Mouse (Mus musculus) G1E-ER4 (cell line): Measurements from ENCODE around the gene Armh3. TPM values are rescaled to one million over a fixed set of nuclear protein-coding genes. Genes with fewer than 3 reads are reported as not detected.

Source experiments
- GATA1 ChIP-seq: IDR thresholded peaks from one replicate; pipeline ENCODE4 v1.8.0; 2012; ENCODE audit warnings: low read length, inconsistent platforms
- polyA plus RNA-seq: library from polyadenylated mRNA; stranded (reverse); fragments of >175 nt; gene quantifications from 2 replicates; pipeline ENCODE4 v1.2.3, GENCODE M21; 2012

The Armh3 gene
- polyA plus RNA-seq, 1 experiment, result 1.7 TPM

DNA sequence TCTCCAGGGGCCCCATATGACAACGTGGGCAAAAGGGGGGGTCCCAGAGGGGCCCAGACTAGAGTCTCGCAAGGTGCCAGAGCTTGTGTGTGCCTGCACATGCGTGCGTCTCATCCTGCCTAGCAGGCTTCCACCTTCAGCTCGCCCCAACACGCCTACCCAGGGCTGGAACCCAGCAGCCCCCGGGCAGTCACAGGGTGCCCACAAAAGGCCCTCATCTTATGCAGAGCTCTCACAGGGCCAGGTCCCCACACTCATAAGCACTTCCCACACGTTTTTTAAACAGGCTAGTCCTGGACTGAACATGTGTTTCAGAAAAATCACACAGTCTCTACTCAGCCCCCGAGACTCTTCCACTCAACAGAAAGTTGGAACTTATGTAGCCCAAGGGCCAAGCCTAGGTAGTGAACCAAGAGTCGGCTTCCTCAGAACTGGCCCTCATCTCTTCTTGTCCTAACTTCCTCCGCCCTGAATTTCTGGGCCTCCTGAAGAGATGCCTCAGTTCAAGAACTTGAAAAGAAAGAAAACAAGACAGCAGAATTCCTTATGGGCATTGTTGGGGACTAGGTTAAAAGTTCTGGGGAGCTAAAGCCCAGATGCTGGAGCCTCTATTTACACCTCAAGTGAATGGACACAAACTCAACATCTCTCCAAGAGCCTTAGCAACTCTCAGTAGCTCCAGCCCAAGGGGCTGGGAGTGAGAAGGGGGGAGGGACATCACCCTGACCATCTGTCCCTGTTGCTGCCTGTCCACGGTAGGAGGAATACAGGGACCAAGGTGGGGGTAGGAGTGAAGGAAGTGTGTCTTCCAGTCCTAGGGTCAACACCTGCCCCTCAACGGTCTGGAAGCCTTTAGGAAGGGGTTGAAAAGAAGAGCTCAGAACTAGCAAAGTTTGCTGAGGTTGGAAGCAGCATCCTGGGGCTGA is 39.9 kb upstream of the Armh3 start:
- no peak for TF ChIP-seq GATA1

DNA sequence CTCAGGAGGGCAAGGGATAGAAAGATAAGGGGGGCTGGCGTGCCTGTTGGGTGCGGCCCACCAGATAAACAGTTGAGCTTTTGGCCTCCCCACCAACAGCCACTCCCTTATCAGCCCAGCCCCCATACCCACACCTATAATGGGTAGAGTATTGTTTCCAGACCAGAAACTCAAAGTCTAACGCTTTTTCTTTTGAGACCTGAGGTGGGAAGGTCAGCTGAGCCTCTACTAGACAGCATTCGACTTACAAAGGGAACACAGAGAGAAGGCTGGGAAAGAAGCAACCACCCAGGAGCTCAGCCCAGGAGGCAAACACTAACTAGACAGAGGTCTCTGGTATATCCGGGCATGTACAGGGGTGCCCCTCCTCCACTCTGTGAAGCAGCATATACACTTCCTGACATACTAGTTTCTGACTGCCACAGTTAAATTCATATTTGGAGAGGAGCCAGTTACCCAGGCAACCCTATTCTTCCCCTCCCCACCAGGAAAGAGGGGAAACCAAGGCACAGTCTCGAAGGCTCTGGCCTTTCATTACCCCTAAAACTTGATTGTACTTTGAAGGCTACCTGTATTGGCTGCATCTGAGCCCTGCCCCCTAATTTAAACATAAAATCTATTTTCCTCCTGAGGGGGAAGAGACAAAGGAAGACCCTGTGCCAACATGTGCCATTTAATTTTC is 39.1 kb upstream of the Armh3 start:
- TF ChIP-seq GATA1, result peak; percentile 48

DNA sequence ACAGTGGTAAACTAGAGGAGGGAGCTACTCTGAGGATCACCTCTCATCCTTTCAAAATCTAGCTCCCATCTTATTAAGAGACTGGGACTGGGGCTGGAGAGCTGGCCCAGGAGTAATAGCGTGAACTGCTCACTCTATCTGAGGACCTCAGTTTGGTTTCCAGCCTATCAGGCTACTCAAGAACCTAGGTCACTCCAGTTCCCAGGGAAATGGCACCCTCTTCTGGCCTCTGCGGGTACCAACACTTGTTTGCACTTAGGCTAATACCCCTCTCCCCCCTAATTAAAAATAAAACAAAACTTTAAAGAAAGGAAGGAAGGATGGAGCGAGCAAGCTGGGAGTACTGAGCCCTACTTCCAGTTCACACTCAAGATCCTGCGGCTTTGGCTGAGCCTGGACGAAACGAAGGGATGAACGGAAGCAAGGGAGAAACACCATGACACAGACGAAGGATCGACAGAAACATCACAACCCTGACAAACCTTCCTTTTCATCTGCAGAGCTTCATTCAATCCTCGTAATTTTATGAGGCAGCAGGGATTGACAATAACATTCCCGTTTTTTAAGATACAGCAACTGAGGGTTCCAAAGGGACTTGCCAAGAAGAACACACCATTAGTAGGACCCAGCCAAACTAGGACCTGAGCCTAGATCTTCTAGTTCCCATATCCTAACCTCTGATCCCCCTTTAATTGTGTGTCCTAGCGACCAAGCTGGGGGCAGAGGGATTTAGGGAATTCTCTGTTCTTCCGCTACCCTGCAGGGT is 38.4 kb upstream of the Armh3 start:
- TF ChIP-seq GATA1, result no peak

DNA sequence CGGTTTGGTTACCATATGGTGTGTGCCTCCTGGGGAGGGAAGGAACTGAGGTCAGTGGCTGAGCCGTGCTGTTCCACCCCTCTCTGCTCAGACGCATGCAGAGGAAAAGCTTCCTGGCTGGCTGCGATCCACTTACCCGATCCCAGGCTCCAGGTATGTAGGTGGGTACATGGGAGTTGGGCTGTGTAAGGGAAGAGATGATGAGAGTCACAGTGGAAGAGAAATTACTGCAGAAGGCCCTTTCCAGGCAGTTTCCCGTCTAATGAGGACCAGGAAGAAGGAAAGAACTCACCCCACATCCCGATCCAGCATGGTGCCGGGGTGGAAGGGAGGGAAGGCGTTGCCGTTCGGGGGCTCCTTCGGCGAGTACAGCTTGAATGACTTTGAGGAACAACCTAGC is 37.7 kb upstream of the Armh3 start:
- no peak for TF ChIP-seq GATA1

DNA sequence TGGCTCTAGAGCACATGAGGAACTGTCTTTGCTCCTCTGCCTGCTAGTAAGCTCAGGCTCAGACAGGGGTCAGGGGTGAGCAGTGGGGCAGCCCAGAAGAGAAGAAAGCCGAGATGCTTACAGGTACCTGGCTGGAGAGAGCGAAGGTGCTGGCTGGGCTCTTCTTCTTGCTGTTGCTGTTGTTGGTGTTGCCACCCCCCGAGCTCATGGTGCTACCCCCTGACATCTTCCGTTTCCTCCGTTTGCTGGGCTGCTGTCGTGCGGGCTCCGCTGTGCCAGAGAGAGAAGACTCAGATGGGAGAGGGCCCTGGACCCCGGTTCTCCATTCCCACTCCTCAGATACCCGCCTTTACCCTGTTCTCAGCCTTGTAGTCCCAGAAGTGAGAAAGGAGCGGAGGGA is 35.6 kb upstream of the Armh3 start:
- TF ChIP-seq GATA1, result no peak

DNA sequence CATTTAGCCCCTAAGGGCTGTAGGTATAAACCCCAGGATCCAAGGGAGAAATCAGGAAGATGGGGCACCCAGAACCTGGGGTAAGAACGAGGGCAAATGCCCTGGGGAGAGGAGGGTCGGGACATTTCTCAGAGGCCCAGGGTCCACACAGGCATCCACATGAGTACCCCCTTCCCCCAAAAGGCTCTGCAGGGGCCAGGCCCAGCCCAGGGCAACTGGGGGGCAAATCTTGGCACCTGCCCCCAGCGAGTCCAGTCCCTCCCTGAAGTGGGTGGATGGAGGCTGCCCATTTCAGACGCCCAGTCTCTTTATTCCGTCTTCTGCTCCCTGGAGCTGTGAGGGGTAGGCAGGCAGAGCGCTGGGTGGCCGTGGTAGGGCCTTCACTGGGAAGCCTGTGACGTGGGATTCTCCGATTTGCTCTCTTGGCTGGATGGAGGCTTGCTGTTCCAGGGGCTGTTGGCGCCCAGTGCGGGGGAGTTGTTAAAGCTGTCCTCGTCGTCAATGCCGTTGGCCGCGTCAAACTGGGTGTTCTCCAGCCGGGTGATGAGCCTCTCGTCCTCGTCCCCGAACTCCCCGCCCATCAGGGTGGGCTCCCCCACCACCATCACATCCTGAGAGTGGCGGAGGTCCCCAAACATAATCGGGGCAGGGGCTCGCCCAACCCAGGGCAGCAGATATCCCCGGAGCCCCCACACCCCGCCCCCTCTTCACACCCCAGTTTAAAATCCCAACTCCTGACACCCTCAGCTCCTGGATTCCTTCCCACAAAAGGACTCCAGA is 34.6 kb upstream of the Armh3 start:
- no peak for TF ChIP-seq GATA1

DNA sequence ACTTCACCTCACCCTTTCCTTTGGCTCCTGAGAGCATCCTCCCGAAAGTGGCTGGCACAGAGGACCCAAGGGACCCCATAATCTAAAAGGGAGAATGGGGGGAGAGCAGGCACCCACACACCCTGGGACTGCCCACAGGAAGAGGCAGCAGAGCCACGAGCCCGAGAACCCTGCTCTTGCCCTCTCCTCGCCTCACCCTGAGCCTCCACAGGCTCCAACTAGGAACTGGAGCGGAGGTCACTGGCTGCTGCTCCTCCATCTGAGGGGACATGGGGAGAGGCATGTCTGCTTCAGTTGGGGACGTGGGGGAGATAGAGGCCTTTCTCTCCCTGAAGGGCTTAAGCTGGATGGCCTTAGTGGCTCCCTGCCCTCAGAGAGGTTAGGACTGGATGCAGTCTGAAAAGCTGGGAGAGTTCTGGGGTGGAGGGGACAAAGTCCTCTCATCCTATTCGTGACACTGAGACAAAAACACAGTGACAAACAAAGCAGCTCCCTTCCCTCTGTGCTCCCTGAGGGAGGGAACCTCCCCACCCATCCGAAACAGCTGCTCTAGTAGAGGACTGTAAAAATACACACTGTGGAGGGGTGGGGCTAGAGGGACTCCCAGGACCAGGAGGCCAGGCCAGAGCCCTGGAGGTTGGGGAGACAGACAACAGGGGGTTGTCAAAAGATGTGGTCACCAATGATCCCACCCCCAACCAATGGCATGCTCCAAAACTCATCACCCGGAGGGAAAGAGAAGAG is 33.6 kb upstream of the Armh3 start:
- no peak for TF ChIP-seq GATA1

DNA sequence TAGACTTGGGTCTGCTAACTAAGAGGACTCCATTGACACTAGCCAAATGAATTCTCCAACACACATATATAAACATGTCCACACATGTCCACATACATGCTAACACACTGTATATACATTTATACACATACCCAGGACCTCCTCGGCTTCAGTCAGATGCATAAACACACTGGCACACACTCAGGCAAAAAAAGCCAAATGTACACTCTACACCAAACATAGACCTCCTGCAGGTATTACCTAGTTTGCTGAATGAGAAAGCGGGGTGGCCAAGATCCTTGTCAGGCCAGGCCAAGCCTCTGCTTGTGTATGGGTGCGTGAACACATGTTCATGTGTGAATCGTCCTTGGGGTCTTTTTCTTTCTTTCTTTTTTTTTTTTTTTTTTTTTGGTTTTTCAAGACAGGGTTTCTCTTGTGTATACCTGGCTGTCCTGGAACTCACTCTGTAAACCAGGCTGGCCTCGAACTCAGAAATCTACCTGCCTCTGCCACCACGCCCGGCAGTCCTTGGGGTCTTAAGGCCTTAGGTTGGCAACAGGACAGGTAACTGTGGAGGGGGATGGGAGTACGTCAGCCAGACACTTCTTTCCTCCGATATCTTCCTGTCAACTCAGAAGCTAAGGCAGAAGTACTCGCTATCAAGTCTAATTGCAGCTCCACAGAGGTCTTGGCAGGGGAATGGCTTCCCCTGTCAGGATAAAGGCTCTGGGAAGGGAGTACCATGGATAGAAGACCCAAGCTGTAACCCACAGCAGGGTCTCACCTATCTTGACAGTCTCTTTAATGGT is 32.1 kb upstream of the Armh3 start:
- no peak for TF ChIP-seq GATA1

DNA sequence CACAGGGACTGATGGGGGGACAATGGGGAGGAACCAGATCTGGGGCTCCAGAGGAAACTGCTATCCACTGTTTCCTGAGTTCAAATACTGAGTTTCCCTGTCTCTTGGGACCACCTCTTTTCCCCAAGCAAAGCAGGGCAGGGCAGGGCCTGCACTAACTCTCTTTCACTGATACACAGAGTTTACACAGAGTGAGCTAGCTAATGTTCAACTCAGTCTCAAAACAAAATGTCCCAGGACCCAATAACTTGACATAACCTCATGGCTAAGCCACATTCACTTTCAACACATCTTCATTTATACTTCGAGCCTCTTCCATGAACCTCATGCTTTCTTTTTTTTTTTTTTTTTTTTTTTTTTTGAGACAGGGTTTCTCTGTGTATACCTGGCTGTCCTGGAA is 31.4 kb upstream of the Armh3 start:
- no peak for TF ChIP-seq GATA1

DNA sequence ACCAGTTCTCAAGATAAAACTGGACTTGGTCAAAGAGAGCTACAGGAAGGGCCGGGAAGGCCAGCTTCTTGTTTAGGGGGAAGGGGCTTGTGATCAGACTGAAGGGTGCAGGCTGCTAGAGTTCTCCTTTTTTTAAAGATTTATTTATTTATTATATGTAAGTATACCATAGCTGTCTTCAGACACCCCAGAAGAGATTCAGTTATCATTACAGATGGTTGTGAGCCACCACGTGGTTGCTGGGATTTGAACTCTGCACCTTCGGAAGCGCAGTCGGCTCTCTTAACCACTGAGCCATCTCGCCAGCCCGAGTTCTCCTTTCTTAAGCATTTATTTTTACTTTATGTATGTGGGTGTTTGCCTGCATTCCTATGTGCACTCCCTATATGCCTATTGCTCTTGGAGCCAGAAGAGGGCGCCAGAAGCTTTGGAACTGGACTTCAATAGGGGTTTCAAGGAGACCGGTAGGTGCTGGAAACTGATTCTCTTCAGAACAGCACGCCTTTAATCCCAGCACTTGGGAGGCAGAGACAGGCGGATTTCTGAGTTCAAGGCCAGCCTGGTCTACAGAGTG is 30.5 kb upstream of the Armh3 start:
- TF ChIP-seq GATA1, result no peak

DNA sequence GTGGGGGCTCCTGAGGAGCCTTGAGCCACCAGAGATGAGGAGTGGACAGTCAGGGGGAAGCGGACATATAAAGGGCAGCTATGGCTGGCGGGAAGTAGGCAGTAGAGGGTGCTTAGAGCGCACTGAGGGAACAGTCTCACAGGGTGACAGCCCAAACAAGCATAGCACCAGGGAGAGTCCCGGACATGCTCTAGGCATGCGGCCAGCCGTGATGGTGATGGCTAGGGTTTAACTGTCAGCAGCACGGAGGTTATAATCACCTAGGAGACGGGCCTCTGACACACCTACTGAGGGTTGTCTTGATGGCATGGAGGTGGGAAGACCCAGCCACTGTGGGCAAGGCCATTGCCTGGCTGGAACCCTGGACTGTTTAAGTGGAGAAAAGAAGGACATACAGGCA is 28.3 kb upstream of the Armh3 start:
- no peak for TF ChIP-seq GATA1

DNA sequence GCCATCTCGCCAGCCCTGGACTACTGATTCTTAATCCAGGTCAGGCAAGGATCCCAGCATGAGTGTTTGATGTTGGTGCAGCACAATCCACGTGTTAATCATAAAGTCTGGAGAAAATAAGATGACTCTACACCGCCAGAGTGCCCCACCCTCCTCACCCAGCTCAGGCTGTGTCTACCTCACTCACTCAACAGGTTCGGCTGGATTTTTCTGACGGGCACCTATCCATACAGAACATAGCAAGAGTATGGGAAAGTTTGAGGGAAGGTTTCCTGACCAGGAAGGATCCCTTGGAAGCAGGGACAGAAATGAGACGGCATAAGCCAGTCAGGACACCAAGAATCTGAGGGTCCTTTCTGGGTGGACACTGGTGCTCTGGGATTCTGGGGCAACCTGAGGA is 26.7 kb upstream of the Armh3 start:
- TF ChIP-seq GATA1, result no peak

DNA sequence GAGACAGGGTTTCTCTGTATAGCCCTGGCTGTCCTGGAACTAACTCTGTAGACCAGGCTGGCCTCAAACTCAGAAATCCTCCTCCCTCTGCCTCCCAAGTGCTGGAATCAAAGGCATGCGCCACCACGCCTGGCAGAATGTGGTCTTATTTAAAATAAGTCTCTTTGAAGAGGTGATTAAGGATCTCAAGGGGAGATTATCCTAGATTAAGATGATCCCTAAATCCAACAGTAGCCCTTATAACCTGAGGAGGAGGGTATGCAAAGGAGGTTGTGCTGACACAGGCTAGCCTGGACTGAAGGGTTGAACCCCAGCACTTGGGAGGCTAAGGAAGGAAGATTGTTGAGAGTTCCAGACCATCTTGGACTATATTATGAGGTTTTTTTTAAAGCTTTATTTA is 17.7 kb upstream of the Armh3 start:
- no peak for TF ChIP-seq GATA1

DNA sequence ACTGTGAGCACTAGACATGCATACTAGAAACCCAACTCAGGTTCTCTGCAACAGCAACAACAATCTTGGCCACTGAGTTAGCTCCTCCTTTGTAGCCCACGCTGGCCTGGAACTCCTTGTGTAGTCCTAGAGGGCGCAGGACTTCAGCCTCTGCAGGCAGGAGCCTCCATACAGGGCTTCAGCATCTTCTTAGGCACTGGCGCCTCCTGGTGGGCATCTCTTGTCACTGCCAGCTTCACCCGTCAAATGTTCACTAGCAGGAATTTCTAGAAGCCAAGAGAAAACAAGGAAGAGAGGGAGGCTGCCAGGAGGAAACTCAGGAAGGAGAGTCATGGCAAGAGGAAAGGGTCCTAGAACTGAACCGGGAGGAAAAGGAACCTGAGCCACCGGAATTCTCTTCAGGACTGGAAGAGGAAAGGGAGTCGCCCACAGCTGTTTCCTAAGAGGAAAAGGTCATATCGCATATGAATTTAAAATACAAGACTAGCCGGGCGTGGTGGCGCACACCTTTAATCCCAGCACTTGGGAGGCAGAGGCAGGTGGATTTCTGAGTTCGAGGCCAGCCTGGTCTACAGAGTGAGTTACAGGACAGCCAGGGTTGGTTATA is 16.4 kb upstream of the Armh3 start:
- TF ChIP-seq GATA1, result no peak
